Mouse (Mus musculus) cortical plate, adult 2 months (tissue): ENCODE results near the gene Eps8l2.

Source experiments
- CTCF ChIP-seq: fragments of 200-500 bp; IDR thresholded peaks from 2 replicates; pipeline ENCODE4 v1.5.1; 2011; ENCODE audit warnings: mild to moderate bottlenecking, control low read depth, low read length; ENCODE audit not compliant: insufficient read depth; ENCODE audit errors: extremely low read depth
- POLR2A ChIP-seq: fragments of 200-500 bp; IDR thresholded peaks from 2 replicates; pipeline ENCODE4 v1.6.1; 2011; ENCODE audit warnings: mild to moderate bottlenecking, low read length, control low read depth; ENCODE audit not compliant: insufficient read depth; ENCODE audit errors: extremely low read depth

GRCm38 (mm10) chr7:141410631-141411030, 72.0 kb downstream of the Eps8l2 start:
- TF ChIP-seq POLR2A: no peak
- TF ChIP-seq CTCF: no peak
